In genomic region chr13:65242319-65242787, GRCm38 (mm10) we compare ENCODE assay signal across 8 mouse cellular contexts. TPM values are rescaled to one million over a fixed set of nuclear protein-coding genes. Genes with fewer than 3 reads are reported as not detected.
A peak's percentile ranks its signal among the peaks of the same experiment; 100 is the strongest.
DNase-seq lines count a peak whose midpoint lies in the region; ATAC-seq and TF ChIP-seq lines count a peak whose summit lies in the region.

No protein-coding gene starts in this region.

- peak overlapping the region; percentile 74 for H3K4me3 ChIP-seq in limb, embryonic 14.5 days (replicated peaks; ENCODE audit: low read length)
- H3K4me3 ChIP-seq in stomach, embryonic 14.5 days (ENCODE audit: low read depth, low read length): peak overlapping the region; percentile 75

- peak overlapping the region; percentile 96 for H3K4me2 ChIP-seq in limb, embryonic 14.5 days (replicated peaks; ENCODE audit: low read depth, low read length, severe bottlenecking)
- H3K4me2 ChIP-seq in stomach, embryonic 14.5 days (replicated peaks; ENCODE audit: low read depth, low read length): peak overlapping the region; percentile 99

- H3K36me3 ChIP-seq in limb, embryonic 14.5 days (ENCODE audit: control insufficient read depth, insufficient read depth, low read length): 0 out of 2 replicates have a peak, but pooled peaks cover under 1% of the 10 kb centered on the region
- no peaks in the 10 kb centered on the region for H3K36me3 ChIP-seq in stomach, embryonic 14.5 days (ENCODE audit: control insufficient read depth, insufficient read depth, low read length)

- 0 out of 2 replicates have a peak, but pooled peaks cover 8% of the 10 kb centered on the region for H3K4me1 ChIP-seq in limb, embryonic 14.5 days (ENCODE audit: control insufficient read depth, insufficient read depth, low read length)
- peaks cover 6% of the 10 kb centered on the region; the same call in 1 of the 2 replicates for H3K4me1 ChIP-seq in stomach, embryonic 14.5 days (ENCODE audit: control insufficient read depth, insufficient read depth, low read length)

- no peak overlapping the region for H3K27ac ChIP-seq in limb, embryonic 14.5 days (replicated peaks; ENCODE audit: low read depth, low read length)
- H3K27ac ChIP-seq in stomach, embryonic 14.5 days (ENCODE audit: low read length): no peak overlapping the region

- peaks cover 17% of the 10 kb centered on the region for H3K9me3 ChIP-seq in limb, embryonic 14.5 days (ENCODE audit: control insufficient read depth, low read length)
- peaks cover 11% of the 10 kb centered on the region; the same call in 1 of the 2 replicates for H3K9me3 ChIP-seq in stomach, embryonic 14.5 days (ENCODE audit: control insufficient read depth, low read depth, low read length)

- 33% methylated on average over 25 of the region's 27 CpGs for WGBS in limb, embryonic 14.5 days
- 26% methylated on average over 27 of the region's 27 CpGs for WGBS in stomach, embryonic 14.5 days

- intact Hi-C loops in heart, postnatal 36 days (cut with DNase I): loop anchor here (5.0 to 10.0 kb wide), 2 partner anchors 130 to 798 kb away; partner anchors contain the start of gene Mfsd14b

- H3K9ac ChIP-seq in limb, embryonic 14.5 days (ENCODE audit: low read depth, low read length, severe bottlenecking): peak overlapping the region; percentile 48; the same call in 1 of the 2 replicates
- H3K9ac ChIP-seq in stomach, embryonic 14.5 days (replicated peaks; ENCODE audit: low read depth, low read length): no peak overlapping the region; the same call in 1 of the 2 replicates

- no peaks in the 10 kb centered on the region for H3K27me3 ChIP-seq in limb, embryonic 14.5 days (ENCODE audit: control insufficient read depth, insufficient read depth, low read length)
- no peaks in the 10 kb centered on the region for H3K27me3 ChIP-seq in stomach, embryonic 14.5 days (ENCODE audit: control insufficient read depth, insufficient read depth, low read length)

- no peak for ATAC-seq in limb, embryonic 14.5 days (ENCODE audit: low FRiP score, low read depth)
- no peak for ATAC-seq in stomach, embryonic 14.5 days (ENCODE audit: insufficient number of reproducible peaks, insufficient read depth, low FRiP score, low read depth)
- ATAC-seq in megakaryocyte-erythroid progenitor cell, adult 5-6 weeks (replicated peaks; ENCODE audit: low FRiP score, low TSS enrichment, poor library complexity, severe bottlenecking): no peak

- no peak for TF ChIP-seq POLR2A in limb, embryonic 14.5 days (IDR thresholded peaks at IDR 0.05; ENCODE audit: borderline replicate concordance, extremely low read depth, insufficient read depth, insufficient read length)

- peak; percentile 89 for DNase-seq in heart, adult 11 months
- no peak for DNase-seq in heart, postnatal 36 days
- DNase-seq in thymus, postnatal 14 days: peak; percentile 24
- DNase-seq in thymus, postnatal 0 days (ENCODE audit: low spot score): no peak
- DNase-seq in limb, embryonic 14.5 days (ENCODE audit: low spot score): no peak
- no peak for DNase-seq in layer of hippocampus, postnatal 10 days (ENCODE audit: low spot score in 2 of 2)

RNA-seq across cellular contexts. Expression of gene Gm10775, which starts 17.0 kb away (rescaled TPM):
- total RNA-seq in heart, postnatal 36 days (2021): not detected
- polyA plus RNA-seq in thymus, postnatal 0 days (2015; fragmentation: Nextera tagmentation; extraction: Ambion mirVana): not detected in 2 replicates
- polyA plus RNA-seq in limb, embryonic 14.5 days (2012; rRNA removed): 0.14 TPM in 1 of 2 replicates, not detected in the other
- not detected in 2 replicates for polyA plus RNA-seq in limb, embryonic 14.5 days (2014; fragmentation: Nextera tagmentation; extraction: Ambion mirVana)
- polyA plus RNA-seq in stomach, embryonic 14.5 days (2014; fragmentation: Nextera tagmentation; extraction: Ambion mirVana): not detected in 2 replicates
- under 1 TPM; 0.30 to 0.56 TPM for total RNA-seq in layer of hippocampus, postnatal 10 days (2021)
- total RNA-seq in megakaryocyte-erythroid progenitor cell, adult 5-6 weeks (2014; fragmentation: Nextera tagmentation): not detected in 2 replicates
- not detected in 2 replicates for total RNA-seq in megakaryocyte-erythroid progenitor cell, adult 5-6 weeks (2017)

RNA-seq across cellular contexts. Expression of gene Zfp369, which starts 36.3 kb away (rescaled TPM):
- total RNA-seq in heart, postnatal 36 days (2021): 10 to 100 TPM; 21.9 to 26.0 TPM
- polyA plus RNA-seq in thymus, postnatal 0 days (2015; fragmentation: Nextera tagmentation; extraction: Ambion mirVana): 12.5 and 15.3 TPM in 2 replicates
- polyA plus RNA-seq in limb, embryonic 14.5 days (2012; rRNA removed): 41.3 and 57.5 TPM in 2 replicates
- polyA plus RNA-seq in limb, embryonic 14.5 days (2014; fragmentation: Nextera tagmentation; extraction: Ambion mirVana): 18.4 and 22.9 TPM in 2 replicates
- polyA plus RNA-seq in stomach, embryonic 14.5 days (2014; fragmentation: Nextera tagmentation; extraction: Ambion mirVana): 22.0 and 23.3 TPM in 2 replicates
- 10 to 100 TPM; 68.0 to 71.4 TPM for total RNA-seq in layer of hippocampus, postnatal 10 days (2021)
- total RNA-seq in megakaryocyte-erythroid progenitor cell, adult 5-6 weeks (2014; fragmentation: Nextera tagmentation): 51.4 and 57.7 TPM in 2 replicates
- 50.6 and 60.0 TPM in 2 replicates for total RNA-seq in megakaryocyte-erythroid progenitor cell, adult 5-6 weeks (2017)

RNA-seq across cellular contexts. Expression of gene Nlrp4f, which starts 36.6 kb away (rescaled TPM):
- total RNA-seq in heart, postnatal 36 days (2021): not detected
- not detected in 2 replicates for polyA plus RNA-seq in thymus, postnatal 0 days (2015; fragmentation: Nextera tagmentation; extraction: Ambion mirVana)
- polyA plus RNA-seq in limb, embryonic 14.5 days (2012; rRNA removed): not detected in 2 replicates
- polyA plus RNA-seq in limb, embryonic 14.5 days (2014; fragmentation: Nextera tagmentation; extraction: Ambion mirVana): not detected in 2 replicates
- polyA plus RNA-seq in stomach, embryonic 14.5 days (2014; fragmentation: Nextera tagmentation; extraction: Ambion mirVana): not detected in 2 replicates
- under 1 TPM; 0.18 to 0.38 TPM for total RNA-seq in layer of hippocampus, postnatal 10 days (2021)
- total RNA-seq in megakaryocyte-erythroid progenitor cell, adult 5-6 weeks (2014; fragmentation: Nextera tagmentation): not detected in 2 replicates
- total RNA-seq in megakaryocyte-erythroid progenitor cell, adult 5-6 weeks (2017): not detected in 2 replicates

Comparison
In these comparisons a context has a peak if more than half of its experiments do, and no peak if none do; other contexts are left out.
1. DNase-seq: peak in heart, adult 11 months (single experiment) and thymus, postnatal 14 days (single experiment); none in heart, postnatal 36 days (0 of 2), thymus, postnatal 0 days (single experiment), limb, embryonic 14.5 days (single experiment) and layer of hippocampus, postnatal 10 days (0 of 2).